Mouse (Mus musculus) hindbrain, embryonic 14.5 days (tissue): Measurements from ENCODE around the gene Art4. TPM values are rescaled to one million over a fixed set of nuclear protein-coding genes. Genes with fewer than 3 reads are reported as not detected.

Source experiments
- ATAC-seq: fragments of 200-750 bp; cut with Nextera tagmentation; 2 replicates; pipeline ENCODE4 v1.8.0; 2017; ENCODE audit warnings: moderate number of reproducible peaks, mild to moderate bottlenecking, moderate TSS enrichment, moderate library complexity; ENCODE audit not compliant: low FRiP score
- DNase-seq: peaks from one replicate; pipeline ENCODE4 v3.0.0-alpha.2; 2015; ENCODE audit warnings: low spot score
- H3K27ac ChIP-seq: fragments of 300-500 bp; sonication (generic); 2 replicates; pipeline ENCODE4 v1.5.1; 2014; ENCODE audit warnings: mild to moderate bottlenecking, moderate library complexity
- H3K27me3 ChIP-seq: fragments of 300-500 bp; sonication (generic); 2 replicates; pipeline ENCODE4 v1.6.1; 2014; ENCODE audit warnings: mild to moderate bottlenecking, low read length, mixed read lengths; ENCODE audit not compliant: control insufficient read depth, insufficient read depth
- H3K36me3 ChIP-seq: fragments of 300-500 bp; sonication (generic); replicated peaks from 2 replicates; pipeline ENCODE4 v1.6.1; 2014; ENCODE audit not compliant: control insufficient read depth, insufficient read depth
- H3K4me1 ChIP-seq: fragments of 300-500 bp; sonication (generic); replicated peaks from 2 replicates; pipeline ENCODE4 v1.6.1; 2014; ENCODE audit warnings: antibody characterized with exemption, low read length, mixed read lengths; ENCODE audit not compliant: control insufficient read depth, insufficient read depth
- H3K4me2 ChIP-seq: fragments of 300-500 bp; sonication (generic); replicated peaks from 2 replicates; pipeline ENCODE4 v1.6.1; 2014; ENCODE audit warnings: mild to moderate bottlenecking, moderate library complexity
- H3K4me3 ChIP-seq: fragments of 300-500 bp; sonication (generic); replicated peaks from 2 replicates; pipeline ENCODE4 v1.5.1; 2014; ENCODE audit warnings: mild to moderate bottlenecking, low read length
- H3K9ac ChIP-seq: fragments of 300-500 bp; sonication (generic); 2 replicates; pipeline ENCODE4 v1.6.1; 2014
- H3K9me3 ChIP-seq: fragments of 300-500 bp; sonication (generic); 2 replicates; pipeline ENCODE4 v1.6.1; 2016; ENCODE audit warnings: low read length; ENCODE audit not compliant: control insufficient read depth
- WGBS: fragments of 180-500 bp; shearing (Covaris S2); extraction: QIAGEN DNeasy Blood & Tissue Kit; methylation state at CpG from one replicate; pipeline ENCODE4 v1.1.7; 2014; 5-methylcytosine and 5-hydroxymethylcytosine counted together
- polyA plus RNA-seq: library from polyadenylated mRNA; unstranded; fragments of >200 nt; fragmentation: Nextera tagmentation; extraction: Ambion mirVana; gene quantifications from 2 replicates; pipeline ENCODE4 v1.2.1, GENCODE M21; 2014

The Art4 gene
- polyA plus RNA-seq, 1 experiment from 2014 or later = 0.21 TPM

- Histone ChIP-seq H3K4me2 (no peak overlapping the region), H3K36me3 (no peaks in the 10 kb centered on the region), H3K9me3 (no peaks in the 10 kb centered on the region), H3K27ac (no peak overlapping the region), H3K4me3 (no peak overlapping the region), H3K4me1 (no peaks in the 10 kb centered on the region), H3K9ac (no peak overlapping the region), H3K27me3 (no peaks in the 10 kb centered on the region)
- ATAC-seq (no peak), DNase-seq (no peak)
- 54% methylated on average over 2 of the region's 2 CpGs for WGBS
Measured at GRCm38 (mm10) chr6:136844903-136845302, 12.6 kb downstream of the Art4 start.

GRCm38 (mm10) chr6:136837323-136837722, 20.2 kb downstream of the Art4 start:
- Histone ChIP-seq H3K4me2 (no peak overlapping the region), H3K9ac (no peak overlapping the region), H3K27me3 (no peaks in the 10 kb centered on the region), H3K4me3 (no peak overlapping the region), H3K36me3 (no peaks in the 10 kb centered on the region), H3K9me3 (no peaks in the 10 kb centered on the region), H3K4me1 (no peaks in the 10 kb centered on the region), H3K27ac (no peak overlapping the region)
- no peak for ATAC-seq
- 88% methylated on average over 3 of the region's 3 CpGs for WGBS
- DNase-seq = no peak

- Histone ChIP-seq H3K4me2 (no peak within 1 kb of the TSS), H3K4me3 (no peak within 1 kb of the TSS)
- DNase-seq = no peak
Measured at GRCm38 (mm10) chr6:136835352-136835751, 22.2 kb downstream of the Art4 start, which contains the start of gene Smco3. Gene Smco3, minus strand, starts transcription at chr6:136835452.

GRCm38 (mm10) chr6:136831712-136832111, 25.8 kb downstream of the Art4 start:
- H3K36me3 ChIP-seq = no peaks in the 10 kb centered on the region
- WGBS = 76% methylated on average over 5 of the region's 5 CpGs
- no peaks in the 10 kb centered on the region for H3K9me3 ChIP-seq
- H3K9ac ChIP-seq = no peak overlapping the region
- DNase-seq = no peak
- no peak overlapping the region for H3K4me3 ChIP-seq
- H3K27me3 ChIP-seq = peaks cover 9% of the 10 kb centered on the region; the same call in 1 of the 2 replicates
- no peak overlapping the region for H3K27ac ChIP-seq
- peaks cover 6% of the 10 kb centered on the region for H3K4me1 ChIP-seq
- no peak for ATAC-seq
- H3K4me2 ChIP-seq = no peak overlapping the region

More at GRCm38 (mm10) chr6:136835352-136835751, 22.2 kb downstream of the Art4 start, which contains the start of gene Smco3:
- 53% methylated on average over 4 of the region's 4 CpGs for WGBS
- Histone ChIP-seq H3K9ac (no peak within 1 kb of the TSS), H3K4me1 (no peaks in the 10 kb centered on the region), H3K9me3 (no peaks in the 10 kb centered on the region), H3K27ac (no peak within 1 kb of the TSS), H3K27me3 (peaks cover 7% of the 10 kb centered on the region; the same call in 1 of the 2 replicates), H3K36me3 (no peaks in the 10 kb centered on the region)
- ATAC-seq = no peak

GRCm38 (mm10) chr6:136828681-136829080, 28.9 kb downstream of the Art4 start:
- H3K36me3 ChIP-seq = peaks cover 21% of the 10 kb centered on the region
- DNase-seq = no peak
- peaks cover 9% of the 10 kb centered on the region for H3K4me1 ChIP-seq
- WGBS = 39% methylated on average over 4 of the region's 4 CpGs
- peak overlapping the region; percentile 63 for H3K9ac ChIP-seq
- peaks cover 9% of the 10 kb centered on the region; the same call in 1 of the 2 replicates for H3K27me3 ChIP-seq
- peak overlapping the region; percentile 91 for H3K27ac ChIP-seq
- H3K4me3 ChIP-seq = peak overlapping the region; percentile 99
- H3K9me3 ChIP-seq = no peaks in the 10 kb centered on the region
- no peak for ATAC-seq
- H3K4me2 ChIP-seq = peak overlapping the region; percentile 64

DNA sequence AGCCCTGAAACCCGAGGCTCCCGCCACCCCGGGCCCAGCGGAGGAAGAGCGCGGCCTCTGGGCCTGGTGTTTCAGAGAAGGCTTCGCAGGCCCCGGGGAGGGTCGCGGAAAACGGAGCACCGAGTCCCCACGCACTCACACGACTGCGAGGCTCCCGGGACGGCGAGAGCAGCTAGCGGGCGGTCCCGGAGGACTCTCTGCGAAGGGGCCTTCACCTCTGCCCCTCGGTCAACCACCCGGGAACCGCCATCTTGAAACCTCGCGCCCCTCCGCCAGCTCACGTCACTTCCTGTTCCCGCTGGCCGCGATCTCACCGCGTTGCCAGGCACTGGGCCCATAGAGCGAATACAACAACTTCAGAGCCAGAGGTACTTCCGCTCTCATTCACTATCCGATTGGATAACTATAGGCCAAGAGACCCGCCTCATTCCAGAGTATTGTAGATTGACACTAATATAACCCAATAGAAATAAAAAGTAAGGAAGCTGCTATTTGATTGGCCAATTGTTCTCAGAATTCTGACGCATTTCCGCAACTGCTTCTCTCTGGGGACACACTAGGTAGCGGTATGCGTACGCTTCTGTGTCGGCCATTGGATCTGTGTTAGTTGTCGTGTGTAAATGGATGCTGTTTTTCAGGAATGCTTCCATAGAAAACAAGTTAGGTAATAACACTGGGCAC, 29.5 kb downstream of the Art4 start, which contains the start of gene Wbp11:
Gene Wbp11, minus strand, starts transcription at position 353 of the 681 bp plus-strand sequence.
- Histone ChIP-seq H3K4me2 (peak within 1 kb of the TSS; percentile 88), H3K4me1 (peaks cover 9% of the 10 kb centered on the region), H3K9ac (peak within 1 kb of the TSS; percentile 96), H3K4me3 (peak within 1 kb of the TSS; percentile 99), H3K36me3 (peaks cover 25% of the 10 kb centered on the region), H3K27me3 (peaks cover 9% of the 10 kb centered on the region; the same call in 1 of the 2 replicates), H3K9me3 (no peaks in the 10 kb centered on the region), H3K27ac (peak within 1 kb of the TSS; percentile 91)
- DNase-seq = peak; percentile 97
- ATAC-seq = peak; percentile 100
- under 1% methylated on average over 42 of the region's 45 CpGs for WGBS

GRCm38 (mm10) chr6:136827516-136827880, 30.0 kb downstream of the Art4 start, which contains the start of gene BC049715:
Gene BC049715, plus strand, starts transcription at chr6:136827626.
- H3K4me2 ChIP-seq = peak within 1 kb of the TSS; percentile 88
- DNase-seq (no peak), ATAC-seq (peak; percentile 0; the same call in 1 of the 2 replicates)
- H3K9me3 ChIP-seq = no peaks in the 10 kb centered on the region
- peaks cover 9% of the 10 kb centered on the region for H3K4me1 ChIP-seq
- H3K27me3 ChIP-seq = peaks cover 9% of the 10 kb centered on the region; the same call in 1 of the 2 replicates
- peak within 1 kb of the TSS; percentile 91 for H3K27ac ChIP-seq
- peaks cover 30% of the 10 kb centered on the region for H3K36me3 ChIP-seq
- H3K9ac ChIP-seq = peak within 1 kb of the TSS; percentile 96
- 0% methylated on average over 34 of the region's 34 CpGs for WGBS
- peak within 1 kb of the TSS; percentile 99 for H3K4me3 ChIP-seq

- Histone ChIP-seq H3K36me3 (peaks cover 34% of the 10 kb centered on the region), H3K9ac (peak overlapping the region; percentile 96), H3K4me1 (peaks cover 9% of the 10 kb centered on the region), H3K9me3 (no peaks in the 10 kb centered on the region), H3K27ac (no peak overlapping the region), H3K4me3 (peak overlapping the region; percentile 99), H3K4me2 (peak overlapping the region; percentile 88), H3K27me3 (peaks cover 9% of the 10 kb centered on the region; the same call in 1 of the 2 replicates)
- WGBS = 24% methylated on average over 7 of the region's 7 CpGs
- ATAC-seq (no peak), DNase-seq (no peak)
Measured at GRCm38 (mm10) chr6:136827116-136827515, 30.4 kb downstream of the Art4 start.

DNA sequence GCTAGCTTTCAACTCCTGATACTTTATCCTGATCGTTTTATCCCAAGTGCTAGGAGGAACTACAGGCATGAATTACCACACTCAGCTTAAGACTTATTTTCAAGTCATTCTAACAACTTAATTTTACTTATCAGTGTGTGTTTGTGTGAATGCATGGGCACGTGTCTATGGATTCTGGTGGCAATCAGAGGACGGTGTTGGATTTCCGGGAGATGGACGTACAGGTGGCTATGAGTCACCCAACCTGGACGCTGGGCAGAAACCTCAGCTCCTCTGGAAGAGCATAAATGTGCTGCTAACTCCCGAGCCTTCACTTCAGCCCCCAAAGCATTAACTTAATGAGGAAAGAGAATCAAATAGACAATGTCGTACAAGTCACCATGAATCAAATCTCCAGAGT, 32.5 kb downstream of the Art4 start:
- Histone ChIP-seq H3K9me3 (no peaks in the 10 kb centered on the region), H3K4me2 (no peak overlapping the region), H3K36me3 (peaks cover 55% of the 10 kb centered on the region), H3K27ac (no peak overlapping the region), H3K4me1 (peaks cover 9% of the 10 kb centered on the region), H3K27me3 (no peaks in the 10 kb centered on the region), H3K4me3 (no peak overlapping the region), H3K9ac (no peak overlapping the region)
- 96% methylated on average over 8 of the region's 8 CpGs for WGBS
- ATAC-seq (no peak), DNase-seq (no peak)
